Mouse (Mus musculus) stomach, embryonic 15.5 days (tissue): ENCODE data around the gene 4933402N03Rik. TPM values are rescaled to one million over a fixed set of nuclear protein-coding genes. Genes with fewer than 3 reads are reported as not detected.
A peak's percentile ranks its signal among the peaks of the same experiment; 100 is the strongest.

Source experiments
- ATAC-seq: fragments of 200-750 bp; cut with Nextera tagmentation; 2 replicates; pipeline ENCODE4 v1.8.0; 2017; ENCODE audit warnings: low read depth, moderate number of reproducible peaks, moderate TSS enrichment; ENCODE audit not compliant: insufficient read depth, low FRiP score
- H3K27ac ChIP-seq: fragments of 300-500 bp; sonication (generic); 2 replicates; pipeline ENCODE4 v1.5.1; 2015; ENCODE audit warnings: mild to moderate bottlenecking, inconsistent platforms
- H3K27me3 ChIP-seq: fragments of 300-500 bp; sonication (generic); replicated peaks from 2 replicates; pipeline ENCODE4 v1.6.1; 2015; ENCODE audit warnings: inconsistent platforms
- H3K36me3 ChIP-seq: fragments of 300-500 bp; sonication (generic); 2 replicates; pipeline ENCODE4 v1.6.1; 2015; ENCODE audit warnings: inconsistent platforms
- H3K4me1 ChIP-seq: fragments of 300-500 bp; sonication (generic); 2 replicates; pipeline ENCODE4 v1.6.1; 2015; ENCODE audit warnings: inconsistent platforms
- H3K4me2 ChIP-seq: fragments of 300-500 bp; sonication (generic); 2 replicates; pipeline ENCODE4 v1.6.1; 2015; ENCODE audit warnings: mild to moderate bottlenecking, inconsistent platforms
- H3K4me3 ChIP-seq: fragments of 300-500 bp; sonication (generic); replicated peaks from 2 replicates; pipeline ENCODE4 v1.5.1; 2015; ENCODE audit warnings: inconsistent platforms
- H3K9ac ChIP-seq: fragments of 300-500 bp; sonication (generic); 2 replicates; pipeline ENCODE4 v1.6.1; 2015; ENCODE audit warnings: inconsistent platforms
- H3K9me3 ChIP-seq: fragments of 300-500 bp; sonication (generic); 2 replicates; pipeline ENCODE4 v1.6.1; 2016; ENCODE audit warnings: inconsistent platforms
- WGBS: fragments of 180-500 bp; shearing (Covaris S2); methylation state at CpG from one replicate; pipeline ENCODE4 v1.1.7; 2015; 5-methylcytosine and 5-hydroxymethylcytosine counted together
- polyA plus RNA-seq: library from polyadenylated mRNA; unstranded; fragments of >200 nt; fragmentation: Nextera tagmentation; extraction: Ambion mirVana; gene quantifications from 2 replicates; pipeline ENCODE4 v1.2.1, GENCODE M21; 2015

The 4933402N03Rik gene
- polyA plus RNA-seq = not detected in 2 replicates

GRCm38 (mm10) chr7:131146214-131146613 lies at the start of gene 4933402N03Rik:
Gene 4933402N03Rik, minus strand, starts transcription at chr7:131146314.
- no peak within 1 kb of the TSS for H3K9ac ChIP-seq
- WGBS = 88% methylated on average over 2 of the region's 2 CpGs
- H3K9me3 ChIP-seq = no peaks in the 10 kb centered on the region
- no peak within 1 kb of the TSS for H3K4me3 ChIP-seq
- H3K4me2 ChIP-seq = no peak within 1 kb of the TSS
- H3K4me1 ChIP-seq = no peaks in the 10 kb centered on the region
- no peak for ATAC-seq
- H3K27ac ChIP-seq = no peak within 1 kb of the TSS
- H3K36me3 ChIP-seq = no peaks in the 10 kb centered on the region
- H3K27me3 ChIP-seq = no peaks in the 10 kb centered on the region

DNA sequence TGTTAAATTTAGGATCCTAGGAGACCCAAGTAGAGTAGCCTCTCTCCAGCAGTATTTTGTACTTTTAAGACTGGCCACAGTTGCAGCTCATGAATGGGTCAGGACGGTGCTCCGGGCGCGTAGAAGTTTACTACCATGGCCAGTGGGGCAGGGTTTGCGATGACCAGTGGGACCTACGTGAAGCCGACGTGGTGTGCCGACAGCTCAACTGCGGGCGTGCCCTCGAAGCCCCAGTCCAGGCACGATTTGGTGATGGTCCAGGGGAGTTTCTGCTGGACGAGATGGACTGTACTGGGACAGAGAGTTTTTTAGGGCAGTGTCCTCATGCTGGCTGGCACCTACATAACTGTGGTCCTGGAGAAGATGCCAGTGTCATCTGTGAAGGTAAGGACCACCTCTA lies 41.9 kb upstream of the 4933402N03Rik start:
- ATAC-seq = no peak
- Histone ChIP-seq H3K9me3 (no peaks in the 10 kb centered on the region), H3K4me3 (no peak overlapping the region), H3K9ac (no peak overlapping the region), H3K4me1 (no peaks in the 10 kb centered on the region), H3K4me2 (no peak overlapping the region), H3K36me3 (no peaks in the 10 kb centered on the region), H3K27me3 (no peaks in the 10 kb centered on the region), H3K27ac (no peak overlapping the region)
- 94% methylated on average over 14 of the region's 14 CpGs for WGBS

DNA sequence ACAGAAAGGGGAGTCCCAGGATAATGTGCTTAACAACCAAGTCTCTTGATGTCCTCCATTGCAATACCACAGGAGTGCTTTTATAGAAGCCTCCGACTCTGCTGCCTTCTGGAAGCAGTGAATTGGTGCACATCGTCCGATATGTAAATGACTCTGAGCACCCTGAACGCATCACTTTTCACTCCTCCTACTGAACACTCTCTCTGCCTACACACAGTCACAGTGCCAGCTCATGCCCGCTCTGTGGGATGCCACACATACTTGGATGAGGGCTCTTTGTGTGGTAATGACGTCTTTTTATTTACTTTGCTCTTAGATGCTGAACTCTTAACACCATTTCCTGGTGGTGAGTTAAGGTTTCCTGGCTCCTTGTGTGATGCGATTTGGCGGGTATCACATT lies 40.9 kb upstream of the 4933402N03Rik start:
- Histone ChIP-seq H3K27ac (no peak overlapping the region), H3K36me3 (no peaks in the 10 kb centered on the region), H3K4me1 (no peaks in the 10 kb centered on the region), H3K4me2 (no peak overlapping the region), H3K4me3 (no peak overlapping the region), H3K9ac (no peak overlapping the region), H3K27me3 (no peaks in the 10 kb centered on the region), H3K9me3 (no peaks in the 10 kb centered on the region)
- ATAC-seq = no peak
- WGBS = 62% methylated on average over 8 of the region's 8 CpGs

DNA sequence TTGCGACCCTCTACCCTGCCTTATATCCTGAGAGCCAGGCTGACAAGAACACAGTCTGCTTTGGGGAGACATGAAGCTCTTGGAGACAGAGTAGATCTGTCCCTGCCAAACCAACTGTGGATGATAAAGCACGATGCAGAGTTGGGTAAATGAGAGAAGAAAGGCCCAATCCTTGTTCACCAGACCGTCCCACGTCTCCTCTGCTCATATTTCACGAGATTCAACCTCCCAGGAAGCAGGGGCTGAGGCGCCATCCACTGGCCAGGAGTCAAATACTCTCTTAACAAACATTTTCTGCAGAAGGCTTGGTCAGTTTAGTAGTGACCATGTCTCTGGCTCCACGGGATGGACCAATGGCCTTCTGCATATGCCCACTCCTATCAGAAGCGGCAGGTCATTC lies 38.2 kb upstream of the 4933402N03Rik start:
- H3K36me3 ChIP-seq = no peaks in the 10 kb centered on the region
- H3K27ac ChIP-seq = no peak overlapping the region
- ATAC-seq = no peak
- H3K4me1 ChIP-seq = no peaks in the 10 kb centered on the region
- no peaks in the 10 kb centered on the region for H3K9me3 ChIP-seq
- H3K9ac ChIP-seq = no peak overlapping the region
- no peak overlapping the region for H3K4me2 ChIP-seq
- WGBS = 56% methylated on average over 8 of the region's 8 CpGs
- no peak overlapping the region for H3K4me3 ChIP-seq
- no peaks in the 10 kb centered on the region for H3K27me3 ChIP-seq

GRCm38 (mm10) chr7:131182685-131183084 lies 36.6 kb upstream of the 4933402N03Rik start:
- Histone ChIP-seq H3K4me2 (no peak overlapping the region), H3K4me1 (no peaks in the 10 kb centered on the region), H3K27ac (no peak overlapping the region), H3K4me3 (no peak overlapping the region), H3K9me3 (no peaks in the 10 kb centered on the region), H3K36me3 (no peaks in the 10 kb centered on the region), H3K27me3 (no peaks in the 10 kb centered on the region), H3K9ac (no peak overlapping the region)
- 48% methylated on average over 4 of the region's 4 CpGs for WGBS
- 0 out of 2 replicates have a peak, but pooled peaks have one; percentile 35 for ATAC-seq

DNA sequence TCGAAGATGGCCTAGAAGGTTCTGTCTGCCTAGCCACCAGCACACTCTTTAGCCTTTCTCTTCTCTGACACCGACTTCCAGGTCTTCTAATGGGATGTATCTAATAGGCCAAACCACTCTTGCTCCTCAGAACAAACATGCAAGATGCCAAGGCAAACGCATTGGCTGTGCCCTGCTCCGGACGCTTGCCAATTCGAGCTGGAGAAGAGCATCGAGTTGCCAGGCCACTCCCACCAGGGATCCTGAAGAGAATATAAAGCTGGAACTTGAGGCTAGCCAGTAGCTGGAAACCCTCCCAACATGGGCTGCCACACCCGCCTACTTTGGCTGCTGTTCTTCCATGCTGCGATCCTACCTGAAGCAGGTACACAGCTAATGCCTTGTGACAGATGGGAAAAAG lies 28.0 kb upstream of the 4933402N03Rik start, which contains the start of gene 5430419D17Rik:
TSS of gene 5430419D17Rik (plus strand) at position 282 of the 400 bp plus-strand sequence.
- WGBS = 85% methylated on average over 9 of the region's 9 CpGs
- no peaks in the 10 kb centered on the region for H3K27me3 ChIP-seq

GRCm38 (mm10) chr7:131169099-131169498 lies 23.0 kb upstream of the 4933402N03Rik start:
- no peak overlapping the region for H3K4me3 ChIP-seq
- no peaks in the 10 kb centered on the region for H3K4me1 ChIP-seq
- H3K27ac ChIP-seq = no peak overlapping the region
- H3K4me2 ChIP-seq = no peak overlapping the region
- H3K27me3 ChIP-seq = no peaks in the 10 kb centered on the region
- no peak for ATAC-seq
- WGBS = 19% methylated on average over 2 of the region's 2 CpGs
- H3K36me3 ChIP-seq = no peaks in the 10 kb centered on the region
- H3K9ac ChIP-seq = no peak overlapping the region
- H3K9me3 ChIP-seq = no peaks in the 10 kb centered on the region

More for the DNA sequence above, 28.0 kb upstream of the 4933402N03Rik start, which contains the start of gene 5430419D17Rik:
- ATAC-seq = no peak
- Histone ChIP-seq H3K9ac (no peak within 1 kb of the TSS), H3K27ac (no peak within 1 kb of the TSS), H3K9me3 (no peaks in the 10 kb centered on the region), H3K36me3 (no peaks in the 10 kb centered on the region), H3K4me1 (no peaks in the 10 kb centered on the region), H3K4me3 (no peak within 1 kb of the TSS), H3K4me2 (no peak within 1 kb of the TSS)

GRCm38 (mm10) chr7:131167771-131168170 lies 21.7 kb upstream of the 4933402N03Rik start:
- no peak overlapping the region for H3K27ac ChIP-seq
- H3K4me2 ChIP-seq = no peak overlapping the region
- H3K27me3 ChIP-seq = no peaks in the 10 kb centered on the region
- no peak overlapping the region for H3K4me3 ChIP-seq
- no peak overlapping the region for H3K9ac ChIP-seq
- 71% methylated on average over 3 of the region's 3 CpGs for WGBS
- no peaks in the 10 kb centered on the region for H3K9me3 ChIP-seq
- H3K4me1 ChIP-seq = no peaks in the 10 kb centered on the region
- ATAC-seq = no peak
- no peaks in the 10 kb centered on the region for H3K36me3 ChIP-seq

- Histone ChIP-seq H3K9me3 (no peaks in the 10 kb centered on the region), H3K9ac (no peak overlapping the region), H3K4me3 (no peak overlapping the region), H3K27ac (no peak overlapping the region), H3K36me3 (no peaks in the 10 kb centered on the region), H3K4me2 (no peak overlapping the region), H3K4me1 (no peaks in the 10 kb centered on the region), H3K27me3 (no peaks in the 10 kb centered on the region)
- WGBS = 60% methylated on average over 7 of the region's 7 CpGs
- no peak for ATAC-seq
Measured at GRCm38 (mm10) chr7:131162251-131162650, 16.1 kb upstream of the 4933402N03Rik start.

- Histone ChIP-seq H3K4me3 (no peak overlapping the region), H3K9me3 (no peaks in the 10 kb centered on the region), H3K9ac (no peak overlapping the region), H3K4me2 (no peak overlapping the region), H3K27me3 (no peaks in the 10 kb centered on the region), H3K36me3 (no peaks in the 10 kb centered on the region), H3K27ac (no peak overlapping the region), H3K4me1 (no peaks in the 10 kb centered on the region)
- ATAC-seq = no peak
- WGBS = 69% methylated on average over 5 of the region's 5 CpGs
Measured at GRCm38 (mm10) chr7:131153044-131153443, 6.9 kb upstream of the 4933402N03Rik start.

GRCm38 (mm10) chr7:131150179-131150578 lies 4.1 kb upstream of the 4933402N03Rik start:
- Histone ChIP-seq H3K36me3 (no peaks in the 10 kb centered on the region), H3K4me2 (no peak overlapping the region), H3K4me1 (no peaks in the 10 kb centered on the region), H3K27me3 (no peaks in the 10 kb centered on the region), H3K27ac (no peak overlapping the region), H3K9ac (no peak overlapping the region), H3K4me3 (no peak overlapping the region), H3K9me3 (no peaks in the 10 kb centered on the region)
- WGBS = 71% methylated on average over 3 of the region's 3 CpGs
- no peak for ATAC-seq

GRCm38 (mm10) chr7:131133181-131133580 lies 12.9 kb downstream of the 4933402N03Rik start:
- H3K4me1 ChIP-seq = no peaks in the 10 kb centered on the region
- H3K27me3 ChIP-seq = no peaks in the 10 kb centered on the region
- 73% methylated on average over 3 of the region's 3 CpGs for WGBS
- no peak overlapping the region for H3K9ac ChIP-seq
- no peaks in the 10 kb centered on the region for H3K36me3 ChIP-seq
- no peak for ATAC-seq
- no peak overlapping the region for H3K4me3 ChIP-seq
- H3K27ac ChIP-seq = no peak overlapping the region
- no peak overlapping the region for H3K4me2 ChIP-seq
- no peaks in the 10 kb centered on the region for H3K9me3 ChIP-seq

- no peak for ATAC-seq
- H3K4me3 ChIP-seq = no peak overlapping the region
- no peaks in the 10 kb centered on the region for H3K9me3 ChIP-seq
- H3K27ac ChIP-seq = no peak overlapping the region
- H3K4me2 ChIP-seq = no peak overlapping the region
- no peaks in the 10 kb centered on the region for H3K36me3 ChIP-seq
- no peaks in the 10 kb centered on the region for H3K27me3 ChIP-seq
- no peak overlapping the region for H3K9ac ChIP-seq
- 63% methylated on average over 12 of the region's 12 CpGs for WGBS
- H3K4me1 ChIP-seq = no peaks in the 10 kb centered on the region
Measured at GRCm38 (mm10) chr7:131130021-131130420, 16.1 kb downstream of the 4933402N03Rik start.
